Mouse (Mus musculus) cortical plate, adult 2 months (tissue): ENCODE results near the gene Kifc3. TPM values are rescaled to one million over a fixed set of nuclear protein-coding genes. Genes with fewer than 3 reads are reported as not detected.

Experiments used
- H3K27ac ChIP-seq: fragments of 200-500 bp; 2 replicates; pipeline ENCODE4 v1.5.1; 2012; ENCODE audit warnings: low read length, control low read depth, inconsistent platforms; ENCODE audit not compliant: insufficient read depth
- H3K4me1 ChIP-seq: fragments of 200-500 bp; 2 replicates; pipeline ENCODE4 v1.6.1; 2011; ENCODE audit warnings: low read length; ENCODE audit not compliant: control insufficient read depth, insufficient read depth
- H3K4me3 ChIP-seq: fragments of 200-500 bp; 2 replicates; pipeline ENCODE4 v1.5.1; 2011; ENCODE audit warnings: mild to moderate bottlenecking, low read length, control low read depth; ENCODE audit not compliant: insufficient read depth
- CTCF ChIP-seq: fragments of 200-500 bp; IDR thresholded peaks from 2 replicates; pipeline ENCODE4 v1.5.1; 2011; ENCODE audit warnings: mild to moderate bottlenecking, control low read depth, low read length; ENCODE audit not compliant: insufficient read depth; ENCODE audit errors: extremely low read depth
- POLR2A ChIP-seq: fragments of 200-500 bp; IDR thresholded peaks from 2 replicates; pipeline ENCODE4 v1.6.1; 2011; ENCODE audit warnings: mild to moderate bottlenecking, low read length, control low read depth; ENCODE audit not compliant: insufficient read depth; ENCODE audit errors: extremely low read depth
- polyA plus RNA-seq: library from polyadenylated mRNA; depleted of rRNA; stranded (reverse); fragments of >200 nt; gene quantifications from 2 replicates; pipeline ENCODE4 v1.2.3, GENCODE M21; 2012; rRNA removed

Gene Kifc3
- polyA plus RNA-seq, 1 experiment: 55.2 TPM

DNA sequence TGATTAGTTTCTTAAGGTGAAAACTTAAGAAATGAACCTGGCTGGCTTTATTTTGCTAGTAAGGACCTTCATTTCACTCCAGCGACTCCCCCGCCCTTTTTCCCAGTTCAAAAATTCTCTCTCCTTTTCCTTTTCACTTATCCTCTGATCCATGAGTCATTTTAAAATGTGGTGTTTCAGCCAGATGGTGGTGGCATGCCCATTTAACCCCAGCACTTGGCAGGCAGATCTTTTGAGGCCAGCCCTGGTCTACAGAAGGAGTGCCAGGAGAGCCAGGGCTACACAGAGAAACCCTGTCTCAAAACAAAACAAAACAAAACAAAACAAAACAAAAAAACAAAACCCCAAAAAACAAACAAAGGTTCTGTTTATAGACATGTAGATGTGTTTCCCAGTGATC, 138.1 kb downstream of the Kifc3 start:
- H3K4me1 ChIP-seq: no peaks in the 10 kb centered on the region
- H3K27ac ChIP-seq: no peak overlapping the region
- TF ChIP-seq CTCF (no peak), POLR2A (no peak)
- no peak overlapping the region for H3K4me3 ChIP-seq

DNA sequence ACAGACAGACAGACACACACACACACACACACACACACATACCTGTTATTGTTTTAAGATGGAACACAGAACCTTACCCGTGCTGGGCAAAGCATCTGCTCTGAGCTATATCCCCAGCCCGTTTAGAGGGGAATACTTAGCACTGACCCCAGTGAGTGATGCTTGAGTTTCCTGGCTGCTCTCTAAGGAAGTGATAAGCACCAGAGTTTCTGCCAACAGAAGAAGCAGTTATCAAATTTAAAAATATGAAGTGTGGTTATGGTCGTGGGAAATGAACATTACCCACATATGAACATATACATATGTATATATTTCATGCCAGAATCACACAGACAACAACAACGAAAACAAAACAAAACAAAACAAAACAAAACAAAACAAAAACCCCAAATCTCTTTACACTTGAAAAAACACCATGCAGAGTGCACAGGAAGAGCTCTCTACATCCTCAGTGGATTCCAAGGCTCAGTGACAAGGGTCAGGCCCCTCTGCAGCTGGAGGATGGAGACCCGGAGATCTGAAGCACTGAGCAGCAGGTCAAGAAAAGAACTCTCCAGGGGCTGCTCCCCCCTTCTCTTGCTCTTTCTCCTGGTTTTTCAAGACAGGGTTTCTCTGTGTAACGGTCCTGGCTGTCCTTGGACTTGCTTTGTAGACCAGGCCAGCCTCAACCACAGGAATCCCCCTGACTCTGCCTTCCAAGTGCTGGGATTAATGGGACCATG, 142.6 kb downstream of the Kifc3 start:
- no peak overlapping the region for H3K4me3 ChIP-seq

DNA sequence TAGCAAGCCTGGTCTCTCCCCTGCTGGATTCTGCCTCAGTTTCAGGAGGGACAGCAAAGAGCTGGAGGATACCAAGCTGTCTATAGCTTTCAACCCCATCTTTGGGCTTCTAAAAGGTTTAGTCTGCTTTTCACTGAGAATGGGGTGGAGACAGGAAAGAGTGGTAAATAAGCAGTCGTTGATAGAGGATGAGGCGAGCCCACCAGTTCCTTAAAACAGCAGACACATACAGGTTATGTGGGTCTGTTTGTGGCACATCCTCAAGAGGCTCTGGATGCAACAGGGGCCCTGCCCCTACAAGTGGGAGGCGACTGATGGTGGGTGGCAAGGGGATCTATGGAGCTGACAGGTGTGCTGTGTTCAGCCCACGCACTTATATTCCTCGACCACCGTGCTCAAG, 144.0 kb downstream of the Kifc3 start:
- Histone ChIP-seq H3K4me1 (peaks cover 2% of the 10 kb centered on the region; the same call in 1 of the 2 replicates), H3K4me3 (no peak overlapping the region), H3K27ac (no peak overlapping the region)
- no peak for TF ChIP-seq POLR2A

More for the DNA sequence above, 142.6 kb downstream of the Kifc3 start:
- TF ChIP-seq POLR2A: no peak
- no peak for TF ChIP-seq CTCF
- H3K4me1 ChIP-seq: no peaks in the 10 kb centered on the region
- no peak overlapping the region for H3K27ac ChIP-seq

DNA sequence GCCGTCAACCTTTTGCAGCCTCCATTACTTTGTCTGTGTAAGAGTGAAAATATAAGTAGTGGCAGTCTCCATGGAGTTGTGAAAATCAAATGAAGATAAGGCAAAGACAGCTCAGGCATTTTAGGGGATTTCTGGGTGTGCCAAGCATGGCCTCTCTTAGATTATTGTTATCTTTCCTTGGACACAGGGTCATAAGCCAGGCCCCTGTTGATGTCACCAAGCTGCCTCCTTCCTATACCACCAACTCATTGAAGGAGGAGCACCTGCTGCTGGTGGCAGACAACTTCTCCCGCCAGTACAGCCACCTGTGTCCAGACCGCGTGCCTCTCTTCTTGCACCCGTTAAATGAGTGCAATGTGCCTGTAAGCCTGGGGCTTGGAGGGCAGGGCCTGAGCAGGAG, 146.2 kb downstream of the Kifc3 start:
- Histone ChIP-seq H3K4me1 (peaks cover 3% of the 10 kb centered on the region; the same call in 1 of the 2 replicates), H3K27ac (no peak overlapping the region), H3K4me3 (no peak overlapping the region)
- TF ChIP-seq POLR2A: no peak
- no peak for TF ChIP-seq CTCF

DNA sequence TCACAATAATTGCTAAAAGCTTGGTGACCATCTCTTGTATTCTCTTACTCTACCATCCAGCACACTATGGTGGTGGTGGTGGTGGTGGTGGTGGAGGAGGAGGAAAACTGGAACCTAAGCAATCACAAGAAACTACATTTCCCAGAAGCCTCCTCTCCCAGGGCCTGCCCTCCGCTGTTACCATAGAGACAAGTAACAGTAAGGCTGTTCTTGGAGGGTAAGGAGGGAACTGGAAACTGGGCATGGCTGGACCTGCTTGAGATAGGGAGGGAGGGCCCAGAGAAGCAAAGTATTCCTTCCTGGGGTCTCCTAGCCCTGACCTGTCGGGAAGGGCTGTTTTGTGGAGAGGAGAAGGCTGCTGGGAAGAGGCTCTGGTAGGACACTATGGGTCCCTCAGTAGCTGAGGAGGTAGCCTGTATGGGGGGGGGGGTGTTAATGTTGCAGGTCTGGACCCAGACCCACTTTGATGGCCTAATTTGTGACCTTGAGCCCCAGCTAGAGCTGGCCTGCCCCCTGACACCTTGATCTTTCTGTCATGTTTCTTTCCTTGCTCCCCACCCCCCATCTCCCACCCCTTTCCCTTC, 147.6 kb downstream of the Kifc3 start, which contains the start of gene Drc7:
Drc7 (plus strand) TSS at position 177 of the 584 bp plus-strand sequence.
- TF ChIP-seq POLR2A: no peak
- no peak for TF ChIP-seq CTCF
- Histone ChIP-seq H3K4me3 (no peak within 1 kb of the TSS), H3K4me1 (peaks cover 3% of the 10 kb centered on the region; the same call in 1 of the 2 replicates), H3K27ac (no peak within 1 kb of the TSS)

DNA sequence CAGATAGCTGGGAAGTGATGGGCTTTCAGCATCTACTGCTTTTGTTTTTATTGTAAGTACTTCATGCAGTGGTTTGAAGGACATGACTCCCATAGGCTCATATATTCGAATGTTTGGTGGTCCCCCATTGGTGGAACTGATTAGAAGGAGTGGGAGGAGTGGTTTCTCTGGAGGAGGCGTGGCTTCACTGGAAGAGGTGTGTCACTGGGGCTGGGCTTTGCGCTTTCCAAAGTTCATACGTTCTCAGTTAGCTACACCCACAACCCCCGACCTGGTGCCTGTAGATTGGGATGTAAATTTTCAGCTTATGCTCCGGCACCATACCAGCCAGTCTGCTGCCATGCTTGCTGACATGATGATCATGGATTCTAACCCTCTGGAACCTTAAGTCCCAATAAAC, 148.2 kb downstream of the Kifc3 start:
- Histone ChIP-seq H3K4me3 (no peak overlapping the region), H3K4me1 (peaks cover 3% of the 10 kb centered on the region; the same call in 1 of the 2 replicates), H3K27ac (no peak overlapping the region)
- TF ChIP-seq CTCF (no peak), POLR2A (no peak)

Other genes with a start within 250 kb of the Kifc3 start
- gene Adgrg1, start 228.1 kb downstream of the Kifc3 start, polyA plus RNA-seq: 63.4 and 63.8 TPM in 2 replicates
- 0.30 and 0.40 TPM in 2 replicates for gene Adgrg3, start 185.1 kb downstream of the Kifc3 start, polyA plus RNA-seq
- gene Drc7, start 147.7 kb downstream of the Kifc3 start, polyA plus RNA-seq: 0.93 and 2.2 TPM in 2 replicates
- 49.1 and 50.1 TPM in 2 replicates for gene Katnb1, start 121.6 kb downstream of the Kifc3 start, polyA plus RNA-seq
- 0.06 and 0.23 TPM in 2 replicates for gene Cngb1, start 103.8 kb upstream of the Kifc3 start, polyA plus RNA-seq
- 0.17 and 0.40 TPM in 2 replicates for gene Tepp, start 107.8 kb upstream of the Kifc3 start, polyA plus RNA-seq
- 9.9 and 10.4 TPM in 2 replicates for gene Zfp319, start 129.1 kb upstream of the Kifc3 start, polyA plus RNA-seq
- 17.0 and 17.2 TPM in 2 replicates for gene Usb1, start 129.5 kb upstream of the Kifc3 start, polyA plus RNA-seq
- gene Mmp15, start 149.5 kb upstream of the Kifc3 start, polyA plus RNA-seq: 8.1 and 9.2 TPM in 2 replicates
- gene Cfap20, start 232.1 kb upstream of the Kifc3 start, polyA plus RNA-seq: 86.3 and 90.4 TPM in 2 replicates